Mouse (Mus musculus) MEL (cell line): ENCODE data around the gene Evi2b. TPM values are rescaled to one million over a fixed set of nuclear protein-coding genes. Genes with fewer than 3 reads are reported as not detected.
A peak's percentile ranks its signal among the peaks of the same experiment; 100 is the strongest.

Experiments used
- DNase-seq: peaks from one replicate; pipeline ENCODE4 v3.0.0; 2011; ENCODE audit warnings: low read depth, low spot score
- H3K27ac ChIP-seq: 2 replicates; pipeline ENCODE4 v1.5.1; 2012; ENCODE audit warnings: low read depth, mild to moderate bottlenecking, control low read depth, low read length, moderate library complexity; ENCODE audit not compliant: control insufficient read depth
- H3K27me3 ChIP-seq, 2 experiments: fragments of 150-350 bp in 1 of 2; sonication (generic) in 1 of 2; 2 replicates each; pipeline ENCODE4 v1.6.1; 2012; ENCODE audit warnings: low read length in 2 of 2, mild to moderate bottlenecking in 2 of 2, improper control_type of control experiment in 1 of 2, moderate library complexity in 1 of 2; ENCODE audit not compliant: insufficient read depth in 2 of 2, control insufficient read depth in 1 of 2
- H3K36me3 ChIP-seq, 2 experiments: 2 replicates each; pipeline ENCODE4 v1.6.1; 2012 to 2014; ENCODE audit warnings: low read length in 2 of 2, improper control_type of control experiment in 1 of 2, inconsistent platforms in 1 of 2, mild to moderate bottlenecking in 1 of 2; ENCODE audit not compliant: insufficient read depth in 2 of 2, control insufficient read depth in 1 of 2
- H3K4me1 ChIP-seq, 2 experiments: fragments of 150-350 bp in 1 of 2; sonication (generic) in 1 of 2; 2 replicates each; pipeline ENCODE4 v1.6.1; 2012; ENCODE audit warnings: low read length in 2 of 2, improper control_type of control experiment in 1 of 2, mild to moderate bottlenecking in 1 of 2; ENCODE audit not compliant: insufficient read depth in 2 of 2, control insufficient read depth in 1 of 2
- H3K4me3 ChIP-seq, 2 experiments: fragments of 150-350 bp in 1 of 2; sonication (generic) in 1 of 2; 2 replicates each; pipeline ENCODE4 v1.5.1; 2012; ENCODE audit warnings: low read depth in 2 of 2, low read length in 2 of 2, mild to moderate bottlenecking in 2 of 2, moderate library complexity in 2 of 2, control low read depth in 1 of 2, improper control_type of control experiment in 1 of 2; ENCODE audit not compliant: control insufficient read depth in 1 of 2, insufficient read depth in 1 of 2
- H3K79me2 ChIP-seq: 2 replicates; pipeline ENCODE4 v1.6.1; 2012; ENCODE audit warnings: mild to moderate bottlenecking, low read length, moderate library complexity; ENCODE audit not compliant: control insufficient read depth, poor library complexity, insufficient read depth
- H3K9ac ChIP-seq: 2 replicates; pipeline ENCODE4 v1.6.1; 2012; ENCODE audit warnings: low read depth, mild to moderate bottlenecking, control low read depth, low read length, moderate library complexity; ENCODE audit not compliant: control insufficient read depth, poor library complexity, severe bottlenecking
- H3K9me3 ChIP-seq: fragments of 150-350 bp; sonication (generic); replicated peaks from 2 replicates; pipeline ENCODE4 v1.6.1; 2012; ENCODE audit warnings: mild to moderate bottlenecking, low read length, improper control_type of control experiment, moderate library complexity; ENCODE audit not compliant: insufficient read depth
- CHD1 ChIP-seq: IDR thresholded peaks from 2 replicates; pipeline ENCODE4 v1.6.1; 2012; ENCODE audit warnings: low read depth, mild to moderate bottlenecking, inconsistent platforms, low read length, improper control_type of control experiment
- CTCF ChIP-seq, 3 experiments: IDR thresholded peaks in 2 of 3; conservative IDR thresholded peaks in 1 of 3; 2 replicates each; pipeline ENCODE4 v1.5.1; 2011 to 2012; ENCODE audit warnings: low read length in 3 of 3, low read depth in 2 of 3, mild to moderate bottlenecking in 2 of 3, improper control_type of control experiment in 1 of 3, inconsistent platforms in 1 of 3, mixed read lengths in 1 of 3, moderate library complexity in 1 of 3; ENCODE audit not compliant: control insufficient read depth in 1 of 3, insufficient read depth in 1 of 3, poor library complexity in 1 of 3, severe bottlenecking in 1 of 3
- MAX ChIP-seq: IDR thresholded peaks from 2 replicates; pipeline ENCODE4 v1.6.1; 2011; ENCODE audit warnings: low read length, improper control_type of control experiment
- MEF2A ChIP-seq: IDR thresholded peaks from 2 replicates; pipeline ENCODE4 v1.6.1; 2014; ENCODE audit warnings: low read depth, mild to moderate bottlenecking, inconsistent platforms, low read length, improper control_type of control experiment; ENCODE audit not compliant: poor library complexity, insufficient replicate concordance, severe bottlenecking; ENCODE audit errors: extremely low read depth
- MXI1 ChIP-seq: IDR thresholded peaks from 2 replicates; pipeline ENCODE4 v1.6.1; 2011; ENCODE audit warnings: mild to moderate bottlenecking, low read depth, low read length, improper control_type of control experiment
- MYB ChIP-seq: IDR thresholded peaks from 2 replicates; pipeline ENCODE4 v1.6.1; 2011; ENCODE audit warnings: mild to moderate bottlenecking, low read depth, low read length, improper control_type of control experiment
- POLR2A ChIP-seq, 2 experiments: IDR thresholded peaks; 2 replicates each; pipeline ENCODE4 v1.6.1; 2011 to 2012; ENCODE audit warnings: low read length in 2 of 2, mild to moderate bottlenecking in 2 of 2, control low read depth in 1 of 2, improper control_type of control experiment in 1 of 2, low read depth in 1 of 2, moderate library complexity in 1 of 2; ENCODE audit not compliant: control insufficient read depth in 1 of 2, insufficient read depth in 1 of 2, poor library complexity in 1 of 2
- POLR2AphosphoS2 ChIP-seq: IDR thresholded peaks from 2 replicates; pipeline ENCODE4 v1.6.1; 2011; ENCODE audit warnings: low read length, improper control_type of control experiment
- RAD21 ChIP-seq: IDR thresholded peaks from 2 replicates; pipeline ENCODE4 v1.6.1; 2011; ENCODE audit warnings: mild to moderate bottlenecking, low read depth, low read length, improper control_type of control experiment
- TAL1 ChIP-seq: IDR thresholded peaks from 2 replicates; pipeline ENCODE4 v1.6.1; 2012; ENCODE audit warnings: mild to moderate bottlenecking, inconsistent platforms, low read length, moderate library complexity, mixed read lengths
- TBP ChIP-seq: IDR thresholded peaks from 2 replicates; pipeline ENCODE4 v1.8.0; 2011; ENCODE audit warnings: low read depth, low read length, improper control_type of control experiment
- USF1 ChIP-seq: IDR thresholded peaks from 2 replicates; pipeline ENCODE4 v1.6.1; 2014; ENCODE audit warnings: low read depth, mild to moderate bottlenecking, inconsistent platforms, low read length, improper control_type of control experiment, moderate library complexity
- ZKSCAN1 ChIP-seq: IDR thresholded peaks from 2 replicates; pipeline ENCODE4 v1.6.1; 2012; ENCODE audit warnings: low read depth, mild to moderate bottlenecking, inconsistent platforms, low read length, improper control_type of control experiment, moderate library complexity
- ZMIZ1 ChIP-seq: IDR thresholded peaks from 2 replicates; pipeline ENCODE4 v1.6.1; 2012; ENCODE audit warnings: low read depth, mild to moderate bottlenecking, inconsistent platforms, low read length, improper control_type of control experiment, moderate library complexity
- polyA plus RNA-seq, 2 experiments: library from polyadenylated mRNA; stranded (reverse) in 1 of 2; unstranded in 1 of 2; fragments of >175 nt in 1 of 2; fragments of >200 nt in 1 of 2; gene quantifications; 2 replicates each; pipeline versions ENCODE4 v1.2.1 to v1.2.4; 2012; ENCODE audit warnings: low replicate concordance in 2 of 2, low read depth in 1 of 2; ENCODE audit not compliant: insufficient read length in 2 of 2, insufficient read depth in 1 of 2, missing spikeins in 1 of 2
- total RNA-seq: library from RNA; depleted of rRNA; stranded (reverse); fragments of 300-350 nt; gene quantifications from 2 replicates; pipeline ENCODE4 v1.2.3, GENCODE M21; 2012

The Evi2b gene
- total and polyA plus RNA-seq, 3 experiments, result 8.1 to 42.4 TPM; not detected in 1

GRCm38 (mm10) chr11:79519878-79520291 is 3.7 kb downstream of the Evi2b start (continued):
- TF ChIP-seq MEF2A (0 out of 2 replicates have a peak, but pooled peaks have one; percentile 71), RAD21 (no peak), TAL1 (no peak), MXI1 (no peak), CHD1 (no peak)

- peaks cover 19 to 42% of the 10 kb centered on the region in 2 experiments for H3K4me1 ChIP-seq
- no peaks in the 10 kb centered on the region for H3K27me3 ChIP-seq
- peak overlapping the region; percentile 68 for H3K9ac ChIP-seq
- peak overlapping the region; percentile 89 for H3K27ac ChIP-seq
- H3K36me3 ChIP-seq, result peaks cover 11 to 63% of the 10 kb centered on the region in 2 experiments
- H3K79me2 ChIP-seq, result peaks cover 47% of the 10 kb centered on the region
- H3K4me3 ChIP-seq, result peak overlapping the region; percentile 37 to 40
- DNase-seq, result peak; percentile 47
- no peaks in the 10 kb centered on the region for H3K9me3 ChIP-seq
- TF ChIP-seq MEF2A (no peak), MXI1 (peak; percentile 80), MAX (0 out of 2 replicates have a peak, but pooled peaks have one; percentile 16), USF1 (peak; percentile 42; the same call in 1 of the 2 replicates), CHD1 (0 out of 2 replicates have a peak, but pooled peaks have one; percentile 75)
These were observed 4.3 kb downstream of the Evi2b start for GRCm38 (mm10) chr11:79519299-79519698.

DNA sequence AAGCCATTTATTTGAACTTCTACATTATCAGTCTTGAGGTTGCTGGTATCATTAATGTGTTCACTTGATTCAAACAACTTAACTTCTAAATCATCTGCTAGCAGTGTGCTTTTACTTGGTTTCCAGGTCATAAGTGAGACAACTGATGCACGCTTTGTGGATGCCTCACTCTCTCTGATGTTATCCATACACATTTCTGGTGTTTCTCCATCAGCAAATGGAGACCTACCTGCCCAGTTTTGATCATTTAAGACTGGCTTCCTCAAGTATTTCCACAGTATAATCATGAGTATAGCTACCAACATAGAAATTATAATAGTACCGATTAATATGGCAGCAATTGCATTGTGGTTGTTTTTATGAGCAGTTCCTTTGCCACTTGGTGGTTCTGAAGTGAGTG is 7.8 kb downstream of the Evi2b start:
- TF ChIP-seq ZMIZ1 (peak; percentile 85), CTCF (IDR thresholded peaks at IDR 0.05 in 2 of 3, conservative IDR thresholded peaks at IDR 0.05 in 1 of 3; ENCODE audit: control insufficient read depth in 1 of 3, insufficient read depth in 1 of 3, low read depth in 2 of 3, low read length in 3 of 3, poor library complexity in 1 of 3, severe bottlenecking in 1 of 3) (no peak), POLR2A (IDR thresholded peaks at IDR 0.05; ENCODE audit: control insufficient read depth in 1 of 2, insufficient read depth in 1 of 2, low read depth in 1 of 2, low read length in 2 of 2, poor library complexity in 1 of 2) (peak in 1 of 2 experiments; percentile 24; a peak in 1 of 4 replicates)
- H3K9me3 ChIP-seq, result no peaks in the 10 kb centered on the region
- H3K79me2 ChIP-seq, result peaks cover 30% of the 10 kb centered on the region
- H3K4me3 ChIP-seq, result no peak overlapping the region
- no peak overlapping the region for H3K27ac ChIP-seq
- H3K36me3 ChIP-seq, result peaks cover 28 to 54% of the 10 kb centered on the region in 2 experiments
- H3K4me1 ChIP-seq, result peaks cover 17 to 36% of the 10 kb centered on the region in 2 experiments
- H3K9ac ChIP-seq, result no peak overlapping the region
- no peaks in the 10 kb centered on the region for H3K27me3 ChIP-seq
- no peak for DNase-seq

GRCm38 (mm10) chr11:79515331-79515730 is 8.2 kb downstream of the Evi2b start:
- Histone ChIP-seq H3K27ac (no peak overlapping the region), H3K4me3 (no peak overlapping the region), H3K9ac (no peak overlapping the region), H3K4me1 (peaks cover 14 to 33% of the 10 kb centered on the region in 2 experiments), H3K27me3 (no peaks in the 10 kb centered on the region), H3K9me3 (no peaks in the 10 kb centered on the region), H3K79me2 (peaks cover 27% of the 10 kb centered on the region), H3K36me3 (peaks cover 28 to 50% of the 10 kb centered on the region in 2 experiments)
- no peak for TF ChIP-seq ZKSCAN1
- TF ChIP-seq TBP, result no peak
- TF ChIP-seq POLR2AphosphoS2, result no peak
- TF ChIP-seq MYB, result no peak
- DNase-seq, result no peak
